Mouse (Mus musculus): Measurements from ENCODE around the gene Hoxb3.

The Hoxb3 gene

GRCm38 (mm10) chr11:96338957-96339855, 16.1 kb downstream of the Hoxb3 start:
- no peak for DNase-seq (ENCODE audit: low spot score in 2 of 2)

- DNase-seq (ENCODE audit: low spot score in 2 of 2): no peak
Observed at GRCm38 (mm10) chr11:96340698-96341365, 17.7 kb downstream of the Hoxb3 start.

GRCm38 (mm10) chr11:96341701-96342575, 18.8 kb downstream of the Hoxb3 start:
- DNase-seq (ENCODE audit: low spot score in 2 of 2): no peak

- no peak for DNase-seq (ENCODE audit: low spot score in 2 of 2)
Observed at GRCm38 (mm10) chr11:96342576-96342930, 19.4 kb downstream of the Hoxb3 start.

GRCm38 (mm10) chr11:96343206-96343745, 20.1 kb downstream of the Hoxb3 start:
- DNase-seq (ENCODE audit: low spot score in 2 of 2): no peak

- DNase-seq (ENCODE audit: low spot score in 2 of 2): no peak
Observed at GRCm38 (mm10) chr11:96344061-96344877, 21.1 kb downstream of the Hoxb3 start.

- no peak for DNase-seq (ENCODE audit: low spot score in 2 of 2)
Observed at GRCm38 (mm10) chr11:96344878-96345159, 21.7 kb downstream of the Hoxb3 start.

- DNase-seq (ENCODE audit: low spot score in 2 of 2): no peak
Observed at GRCm38 (mm10) chr11:96345220-96345892, 22.2 kb downstream of the Hoxb3 start.

- DNase-seq (ENCODE audit: low spot score in 2 of 2): no peak
Observed at GRCm38 (mm10) chr11:96345893-96346806, 23.0 kb downstream of the Hoxb3 start.

GRCm38 (mm10) chr11:96346916-96347520, 23.9 kb downstream of the Hoxb3 start:
- DNase-seq (ENCODE audit: low spot score in 2 of 2): no peak

GRCm38 (mm10) chr11:96347717-96348116, 24.6 kb downstream of the Hoxb3 start:
- DNase-seq (ENCODE audit: low spot score in 2 of 2): no peak

GRCm38 (mm10) chr11:96348141-96348928, 25.2 kb downstream of the Hoxb3 start:
- no peak for DNase-seq (ENCODE audit: low spot score in 2 of 2)

GRCm38 (mm10) chr11:96348988-96349387, 25.9 kb downstream of the Hoxb3 start:
- no peak for DNase-seq (ENCODE audit: low spot score in 2 of 2)

GRCm38 (mm10) chr11:96349491-96350340, 26.6 kb downstream of the Hoxb3 start:
- DNase-seq (ENCODE audit: low spot score in 2 of 2): no peak

GRCm38 (mm10) chr11:96350341-96350624, 27.2 kb downstream of the Hoxb3 start, which contains the start of gene Hoxb2:
Hoxb2 (plus strand) TSS chr11:96350525.
- DNase-seq (ENCODE audit: low spot score in 2 of 2): no peak

- DNase-seq (ENCODE audit: low spot score in 2 of 2): no peak
Observed at GRCm38 (mm10) chr11:96350791-96351190, 27.7 kb downstream of the Hoxb3 start.

- DNase-seq (ENCODE audit: low spot score in 2 of 2): no peak
Observed at GRCm38 (mm10) chr11:96351312-96351711, 28.2 kb downstream of the Hoxb3 start.

Measured in spleen, postnatal 10 days (tissue).